Mouse (Mus musculus) embryonic facial prominence, embryonic 11.5 days (tissue): Measurements from ENCODE around the gene Fyn. TPM values are rescaled to one million over a fixed set of nuclear protein-coding genes. Genes with fewer than 3 reads are reported as not detected.

Experiments
- ATAC-seq: fragments of 200-750 bp; cut with Nextera tagmentation; replicated peaks from 2 replicates; pipeline ENCODE4 v1.8.0; 2017; ENCODE audit warnings: low read depth; ENCODE audit not compliant: insufficient number of reproducible peaks, low FRiP score, low TSS enrichment
- DNase-seq: peaks from one replicate; pipeline ENCODE4 v3.0.0-alpha.2; 2015; ENCODE audit warnings: low spot score
- H3K27ac ChIP-seq: fragments of 300-500 bp; sonication (generic); replicated peaks from 2 replicates; pipeline ENCODE4 v1.5.1; 2014; ENCODE audit warnings: mild to moderate bottlenecking, low read depth, low read length, control low read depth
- H3K27me3 ChIP-seq: fragments of 300-500 bp; sonication (generic); 2 replicates; pipeline ENCODE4 v1.6.1; 2014; ENCODE audit warnings: mild to moderate bottlenecking, low read length, moderate library complexity, mixed read lengths; ENCODE audit not compliant: control insufficient read depth, insufficient read depth
- H3K36me3 ChIP-seq: fragments of 300-500 bp; sonication (generic); replicated peaks from 2 replicates; pipeline ENCODE4 v1.6.1; 2014; ENCODE audit warnings: low read depth, mild to moderate bottlenecking, low read length, moderate library complexity, mixed read lengths; ENCODE audit not compliant: control insufficient read depth, insufficient read depth
- H3K4me1 ChIP-seq: fragments of 300-500 bp; sonication (generic); 2 replicates; pipeline ENCODE4 v1.6.1; 2014; ENCODE audit warnings: low read length, mixed read lengths; ENCODE audit not compliant: control insufficient read depth, insufficient read depth
- H3K4me2 ChIP-seq: fragments of 300-500 bp; sonication (generic); 2 replicates; pipeline ENCODE4 v1.6.1; 2014; ENCODE audit warnings: low read depth, mild to moderate bottlenecking, control low read depth, low read length, moderate library complexity
- H3K4me3 ChIP-seq: fragments of 300-500 bp; sonication (generic); 2 replicates; pipeline ENCODE4 v1.5.1; 2014; ENCODE audit warnings: low read depth, low read length, control low read depth
- H3K9ac ChIP-seq: fragments of 300-500 bp; sonication (generic); replicated peaks from 2 replicates; pipeline ENCODE4 v1.6.1; 2014; ENCODE audit warnings: mild to moderate bottlenecking, control low read depth, low read length
- H3K9me3 ChIP-seq: fragments of 300-500 bp; sonication (generic); replicated peaks from 2 replicates; pipeline ENCODE4 v1.6.1; 2016; ENCODE audit warnings: mild to moderate bottlenecking, low read length, inconsistent platforms, mixed read lengths; ENCODE audit not compliant: control insufficient read depth
- WGBS: fragments of 180-500 bp; shearing (Covaris S2); extraction: QIAGEN DNeasy Blood & Tissue Kit; methylation state at CpG from one replicate; pipeline ENCODE4 v1.1.7; 2014; 5-methylcytosine and 5-hydroxymethylcytosine counted together
- polyA plus RNA-seq: library from polyadenylated mRNA; unstranded; fragments of >200 nt; fragmentation: Nextera tagmentation; extraction: Ambion mirVana; gene quantifications from 2 replicates; pipeline ENCODE4 v1.2.1, GENCODE M21; 2014

The Fyn gene
- polyA plus RNA-seq, 1 experiment from 2014 or later, result 38.9 TPM

- WGBS, result 91% methylated on average over 5 of the region's 5 CpGs
- no peak overlapping the region for H3K27ac ChIP-seq
- no peak overlapping the region for H3K9ac ChIP-seq
- H3K4me3 ChIP-seq, result no peak overlapping the region
- H3K36me3 ChIP-seq, result no peaks in the 10 kb centered on the region; the same call in 1 of the 2 replicates
- H3K4me1 ChIP-seq, result no peaks in the 10 kb centered on the region
- ATAC-seq, result no peak
- DNase-seq, result no peak
- no peaks in the 10 kb centered on the region for H3K9me3 ChIP-seq
- no peaks in the 10 kb centered on the region for H3K27me3 ChIP-seq
- H3K4me2 ChIP-seq, result no peak overlapping the region
These were observed 26.9 kb downstream of the Fyn start for GRCm38 (mm10) chr10:39395544-39395943.

- H3K9ac ChIP-seq, result no peak overlapping the region
- ATAC-seq (no peak), DNase-seq (no peak)
- no peaks in the 10 kb centered on the region for H3K27me3 ChIP-seq
- WGBS, result 72% methylated on average over 7 of the region's 7 CpGs
- H3K36me3 ChIP-seq, result no peaks in the 10 kb centered on the region
- H3K4me1 ChIP-seq, result no peaks in the 10 kb centered on the region
- H3K4me2 ChIP-seq, result no peak overlapping the region
- no peak overlapping the region for H3K27ac ChIP-seq
- H3K4me3 ChIP-seq, result no peak overlapping the region
- no peaks in the 10 kb centered on the region for H3K9me3 ChIP-seq
These were observed 30.3 kb downstream of the Fyn start for GRCm38 (mm10) chr10:39398924-39399323.

GRCm38 (mm10) chr10:39400155-39400554, 31.5 kb downstream of the Fyn start:
- no peak overlapping the region for H3K4me3 ChIP-seq
- ATAC-seq, result no peak
- H3K4me1 ChIP-seq, result no peaks in the 10 kb centered on the region
- no peak overlapping the region for H3K4me2 ChIP-seq
- H3K36me3 ChIP-seq, result no peaks in the 10 kb centered on the region
- no peaks in the 10 kb centered on the region for H3K9me3 ChIP-seq
- no peaks in the 10 kb centered on the region for H3K27me3 ChIP-seq
- 91% methylated on average over 5 of the region's 5 CpGs for WGBS
- H3K9ac ChIP-seq, result no peak overlapping the region
- DNase-seq, result no peak
- no peak overlapping the region for H3K27ac ChIP-seq

- no peaks in the 10 kb centered on the region for H3K36me3 ChIP-seq
- DNase-seq, result no peak
- H3K9ac ChIP-seq, result no peak overlapping the region
- 87% methylated on average over 6 of the region's 6 CpGs for WGBS
- no peak overlapping the region for H3K27ac ChIP-seq
- H3K4me3 ChIP-seq, result no peak overlapping the region
- H3K4me2 ChIP-seq, result no peak overlapping the region
- no peaks in the 10 kb centered on the region for H3K9me3 ChIP-seq
- H3K27me3 ChIP-seq, result no peaks in the 10 kb centered on the region
- ATAC-seq, result no peak
- no peaks in the 10 kb centered on the region for H3K4me1 ChIP-seq
These were observed 33.8 kb downstream of the Fyn start for GRCm38 (mm10) chr10:39402487-39402886.

GRCm38 (mm10) chr10:39403706-39404105, 35.1 kb downstream of the Fyn start:
- Histone ChIP-seq H3K9ac (no peak overlapping the region), H3K9me3 (no peaks in the 10 kb centered on the region), H3K4me3 (no peak overlapping the region), H3K27ac (no peak overlapping the region), H3K36me3 (no peaks in the 10 kb centered on the region), H3K4me1 (no peaks in the 10 kb centered on the region), H3K4me2 (no peak overlapping the region), H3K27me3 (no peaks in the 10 kb centered on the region)
- no peak for DNase-seq
- ATAC-seq, result no peak
- WGBS, result 84% methylated on average over 6 of the region's 6 CpGs

- Histone ChIP-seq H3K9ac (no peak overlapping the region), H3K4me3 (no peak overlapping the region), H3K27ac (no peak overlapping the region), H3K36me3 (no peaks in the 10 kb centered on the region), H3K9me3 (no peaks in the 10 kb centered on the region), H3K4me1 (no peaks in the 10 kb centered on the region), H3K4me2 (no peak overlapping the region), H3K27me3 (no peaks in the 10 kb centered on the region)
- 90% methylated on average over 4 of the region's 4 CpGs for WGBS
- DNase-seq (no peak), ATAC-seq (no peak)
These were observed 35.5 kb downstream of the Fyn start for GRCm38 (mm10) chr10:39404175-39404574.

GRCm38 (mm10) chr10:39405982-39406797, 37.5 kb downstream of the Fyn start:
- H3K27ac ChIP-seq, result no peak overlapping the region
- 57% methylated on average over 10 of the region's 10 CpGs for WGBS
- no peak overlapping the region for H3K4me3 ChIP-seq
- no peaks in the 10 kb centered on the region for H3K9me3 ChIP-seq
- no peaks in the 10 kb centered on the region for H3K27me3 ChIP-seq
- DNase-seq (no peak), ATAC-seq (no peak)
- H3K4me1 ChIP-seq, result no peaks in the 10 kb centered on the region
- H3K36me3 ChIP-seq, result no peaks in the 10 kb centered on the region
- H3K9ac ChIP-seq, result no peak overlapping the region
- H3K4me2 ChIP-seq, result no peak overlapping the region

- WGBS, result 84% methylated on average over 7 of the region's 7 CpGs
- Histone ChIP-seq H3K9ac (no peak overlapping the region), H3K36me3 (no peaks in the 10 kb centered on the region), H3K4me1 (no peaks in the 10 kb centered on the region), H3K27ac (no peak overlapping the region), H3K4me2 (no peak overlapping the region), H3K4me3 (no peak overlapping the region), H3K27me3 (no peaks in the 10 kb centered on the region), H3K9me3 (no peaks in the 10 kb centered on the region)
- ATAC-seq (no peak), DNase-seq (no peak)
These were observed 38.1 kb downstream of the Fyn start for GRCm38 (mm10) chr10:39406798-39407189.
